25 mouse cellular contexts compared by ENCODE assay signal in the genomic region with DNA sequence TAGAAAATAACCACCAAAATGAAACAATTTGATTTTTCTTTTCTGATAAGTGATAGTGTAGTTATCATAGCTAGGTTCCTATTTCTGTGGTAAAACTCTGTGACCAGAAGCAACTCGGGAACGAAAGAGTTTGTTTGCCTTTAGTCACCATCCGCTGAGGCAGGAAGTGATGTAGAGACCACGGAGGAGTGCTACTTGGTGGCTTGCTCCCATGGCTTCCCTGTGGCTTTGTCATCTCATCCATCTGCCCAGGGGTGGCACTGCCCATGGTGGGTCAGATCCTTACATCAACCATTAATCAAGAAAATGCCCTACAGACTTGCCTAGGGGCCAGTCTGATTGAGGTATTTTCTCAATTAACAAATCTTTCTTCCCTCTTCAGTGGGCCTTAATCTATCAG.
"Had no signal": no experiment of that assay in that cellular context is flagged by ENCODE, and none has a peak within 500 bp of the region (broad histone marks: within the 10 kb centered on the region; RNA-seq: fewer than 3 reads in every experiment).

No protein-coding gene starts in this region.

- H3K4me1 ChIP-seq: hindbrain, embryonic 13.5 days; hindbrain, embryonic 15.5 days; intestine, embryonic 15.5 days; limb, embryonic 10.5 days; limb, embryonic 12.5 days; liver, embryonic 13.5 days had no signal

- H3K4me3 ChIP-seq: heart, embryonic 13.5 days; heart, embryonic 15.5 days; hindbrain, embryonic 13.5 days; hindbrain, embryonic 15.5 days; intestine, embryonic 15.5 days; layer of hippocampus, adult 2 months; left cerebral cortex, adult 2 months; limb, embryonic 10.5 days; limb, embryonic 12.5 days; liver, embryonic 13.5 days had no signal

- DNase-seq: gastrocnemius, postnatal 14 days; gastrocnemius, postnatal 36 days; heart, adult 18-20 months; heart, postnatal 14 days; heart, postnatal 36 days; kidney, adult 18-20 months; kidney, adult 8-10 months; kidney, postnatal 10 days; kidney, postnatal 25 days; kidney, postnatal 4 days; liver; liver, embryonic 13.5 days had no signal

- H3K27ac ChIP-seq: heart, embryonic 13.5 days; heart, embryonic 15.5 days; hindbrain, embryonic 13.5 days; hindbrain, embryonic 15.5 days; intestine, embryonic 15.5 days; layer of hippocampus, adult 2 months; left cerebral cortex, adult 2 months; limb, embryonic 10.5 days; limb, embryonic 12.5 days; liver, embryonic 13.5 days had no signal

- ATAC-seq: inflammation-experienced regulatory T-cells, adult 6 months; intestine, embryonic 15.5 days; intestine, postnatal 0 days had no signal

- H3K9me3 ChIP-seq: hindbrain, embryonic 13.5 days; hindbrain, embryonic 15.5 days; intestine, embryonic 15.5 days; limb, embryonic 10.5 days had no signal

- H3K36me3 ChIP-seq: heart, embryonic 13.5 days; heart, embryonic 15.5 days; hindbrain, embryonic 13.5 days; hindbrain, embryonic 15.5 days; intestine, embryonic 15.5 days; limb, embryonic 10.5 days; limb, embryonic 12.5 days; liver, embryonic 13.5 days had no signal

- H3K9ac ChIP-seq: heart, embryonic 13.5 days; heart, embryonic 15.5 days; hindbrain, embryonic 13.5 days; hindbrain, embryonic 15.5 days; intestine, embryonic 15.5 days; limb, embryonic 12.5 days; liver, embryonic 13.5 days had no signal

- H3K4me2 ChIP-seq: heart, embryonic 11.5 days; heart, embryonic 13.5 days; heart, embryonic 15.5 days; hindbrain, embryonic 13.5 days; hindbrain, embryonic 15.5 days; intestine, embryonic 15.5 days; limb, embryonic 12.5 days; liver, embryonic 11.5 days; liver, embryonic 13.5 days had no signal

- H3K27me3 ChIP-seq: heart, embryonic 13.5 days; heart, embryonic 15.5 days; hindbrain, embryonic 13.5 days; hindbrain, embryonic 15.5 days; intestine, embryonic 15.5 days; limb, embryonic 12.5 days; liver, embryonic 13.5 days had no signal
